Mouse (Mus musculus) megakaryocyte progenitor cell, adult 5-6 weeks (primary cell): ENCODE results near the gene Gm12253. TPM values are rescaled to one million over a fixed set of nuclear protein-coding genes. Genes with fewer than 3 reads are reported as not detected.

Source experiments
- ATAC-seq: replicated peaks from 2 replicates; pipeline ENCODE4 v1.8.0; 2016; ENCODE audit warnings: mild to moderate bottlenecking, moderate TSS enrichment, inconsistent platforms; ENCODE audit not compliant: poor library complexity
- total RNA-seq, 2 experiments: library from RNA; stranded (forward) in 1 of 2; stranded (reverse) in 1 of 2; fragments of 157-497, 149-512 nt in 1 of 2; fragments of 200-1000 nt in 1 of 2; gene quantifications; 2 replicates each; pipeline versions ENCODE4 v1.2.3 to v1.2.4; 2015 to 2017

Gene Gm12253
- total RNA-seq (2015) = not detected in 2 replicates
- total RNA-seq (2017) = not detected in 2 replicates

DNA sequence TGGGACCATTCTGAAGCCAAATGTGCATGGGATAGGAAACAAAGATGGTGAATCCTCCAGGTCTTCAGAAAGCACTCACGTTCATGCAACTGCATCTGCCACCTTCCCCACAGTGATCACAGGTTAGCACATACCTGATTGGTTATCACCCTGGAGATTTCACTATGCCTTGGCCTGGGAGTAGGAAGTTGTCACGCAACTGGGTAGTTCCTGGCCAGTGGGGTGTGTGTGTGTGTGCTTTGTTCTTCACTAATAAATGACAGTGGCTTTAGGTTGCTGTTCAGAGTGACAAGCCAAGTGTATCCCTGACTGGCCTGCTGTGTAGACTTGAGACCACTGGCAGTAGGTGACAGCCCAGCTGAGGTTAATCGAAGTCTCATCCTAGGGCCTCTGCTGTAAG, at the start of gene Gm12253:
Gene Gm12253 (plus strand): TSS at position 301 of the 400 bp plus-strand sequence.
- ATAC-seq = no peak

- ATAC-seq = no peak
Observed at GRCm38 (mm10) chr11:58399985-58400645, 32.2 kb upstream of the Gm12253 start.

DNA sequence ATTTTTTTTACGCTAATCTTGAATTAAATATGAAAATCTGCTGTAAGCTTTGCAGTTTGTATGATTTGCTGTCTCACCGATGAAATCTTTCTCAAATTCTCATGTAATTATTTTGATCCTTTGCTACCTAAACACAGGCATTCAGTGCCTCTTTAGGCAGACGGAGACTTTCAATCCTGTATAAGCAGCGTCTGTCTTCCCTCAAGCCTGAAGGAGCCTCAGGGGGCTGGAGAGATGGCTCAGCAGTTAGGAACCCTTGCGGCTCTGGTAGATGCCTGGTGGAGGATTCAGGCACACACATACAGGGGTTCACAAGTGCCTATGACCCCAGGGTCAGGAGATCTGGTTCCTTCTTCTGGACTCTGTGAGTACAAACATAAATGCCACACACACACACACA, 31.7 kb upstream of the Gm12253 start:
- ATAC-seq = no peak

DNA sequence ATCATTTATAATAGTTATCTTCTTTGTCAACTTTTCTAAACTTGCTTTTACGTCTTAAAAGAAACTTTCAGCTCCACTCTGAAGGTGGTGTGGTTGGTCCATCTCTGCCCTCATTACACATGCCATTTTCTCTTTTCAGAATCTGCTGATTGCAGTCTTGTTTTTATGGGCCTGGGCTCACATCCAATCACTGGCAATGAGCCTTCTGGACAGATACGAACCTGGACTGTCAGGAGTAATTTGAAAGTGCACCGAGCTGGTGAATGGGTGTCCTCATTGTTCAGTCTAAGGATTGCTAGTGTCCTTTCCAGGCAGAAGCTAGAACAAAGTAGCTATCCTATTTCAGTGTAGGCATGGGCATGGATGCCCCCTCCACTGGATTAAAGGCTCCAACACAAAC, 24.3 kb upstream of the Gm12253 start:
- no peak for ATAC-seq

- no peak for ATAC-seq
Observed at GRCm38 (mm10) chr11:58418336-58418735, 14.0 kb upstream of the Gm12253 start.

GRCm38 (mm10) chr11:58420815-58421214, 11.5 kb upstream of the Gm12253 start, which contains the start of gene 1810065E05Rik:
Gene 1810065E05Rik, plus strand, starts transcription at chr11:58421111.
- no peak for ATAC-seq

GRCm38 (mm10) chr11:58437866-58438265, 5.5 kb downstream of the Gm12253 start:
- ATAC-seq = no peak

GRCm38 (mm10) chr11:58452759-58453158, 20.4 kb downstream of the Gm12253 start, which contains the start of gene Lypd9:
Gene Lypd9, minus strand, starts transcription at chr11:58452923.
- no peak for ATAC-seq

DNA sequence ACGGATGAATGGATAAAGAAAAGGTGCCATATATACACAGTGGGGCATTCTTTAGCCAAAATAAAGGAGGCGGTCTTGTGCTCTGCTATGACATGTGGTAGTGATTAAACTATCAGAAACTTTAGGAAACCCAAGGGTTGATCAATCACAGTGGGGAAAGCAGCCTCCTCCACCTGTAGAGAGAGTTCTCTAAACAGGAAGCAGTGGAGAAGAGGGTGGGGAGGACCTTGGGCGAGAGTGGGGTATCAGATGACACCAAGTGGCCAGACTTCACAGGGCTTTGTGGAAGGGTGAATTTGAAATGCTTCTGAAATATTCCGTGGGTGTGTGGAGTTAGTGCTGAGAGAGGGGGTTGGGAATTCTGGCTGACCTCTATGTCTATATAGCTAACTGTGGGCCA, 21.2 kb downstream of the Gm12253 start:
- no peak for ATAC-seq

GRCm38 (mm10) chr11:58462170-58462569, 29.8 kb downstream of the Gm12253 start, which contains the start of gene Olfr30:
Gene Olfr30, minus strand, starts transcription at chr11:58462270.
- no peak for ATAC-seq

Other genes starting within 250 kb of the Gm12253 start
- 13.4 and 16.3 TPM in 2 replicates for gene Igtp, start 233.0 kb upstream of the Gm12253 start, total RNA-seq (2015)
- gene Igtp, start 233.0 kb upstream of the Gm12253 start, total RNA-seq (2017) = 8.6 and 9.6 TPM in 2 replicates
- 5.7 and 5.8 TPM in 2 replicates for gene Irgm2, start 232.9 kb upstream of the Gm12253 start, total RNA-seq (2015)
- gene Irgm2, start 232.9 kb upstream of the Gm12253 start, total RNA-seq (2017) = 3.9 and 7.1 TPM in 2 replicates
- 5.2 and 6.5 TPM in 2 replicates for gene 4930438A08Rik, start 157.8 kb upstream of the Gm12253 start, total RNA-seq (2015)
- gene 4930438A08Rik, start 157.8 kb upstream of the Gm12253 start, total RNA-seq (2017) = 6.4 and 13.3 TPM in 2 replicates
- 22.7 and 27.3 TPM in 2 replicates for gene Zfp692, start 125.5 kb upstream of the Gm12253 start, total RNA-seq (2015)
- gene Zfp692, start 125.5 kb upstream of the Gm12253 start, total RNA-seq (2017) = 33.0 and 36.8 TPM in 2 replicates
- gene Zfp672, start 102.2 kb upstream of the Gm12253 start, total RNA-seq (2015) = 31.0 and 31.6 TPM in 2 replicates
- 23.2 and 26.4 TPM in 2 replicates for gene Zfp672, start 102.2 kb upstream of the Gm12253 start, total RNA-seq (2017)
- gene Sh3bp5l, start 101.8 kb upstream of the Gm12253 start, total RNA-seq (2015) = 2.5 and 4.1 TPM in 2 replicates
- gene Sh3bp5l, start 101.8 kb upstream of the Gm12253 start, total RNA-seq (2017) = 12.8 and 31.6 TPM in 2 replicates
- not detected in 2 replicates for gene Lypd8, start 53.5 kb upstream of the Gm12253 start, total RNA-seq (2015)
- gene Lypd8, start 53.5 kb upstream of the Gm12253 start, total RNA-seq (2017) = not detected in 2 replicates
- not detected in 2 replicates for gene 1810065E05Rik, start 11.4 kb upstream of the Gm12253 start, total RNA-seq (2015)
- not detected in 2 replicates for gene 1810065E05Rik, start 11.4 kb upstream of the Gm12253 start, total RNA-seq (2017)
- not detected in 2 replicates for gene Lypd9, start 20.4 kb downstream of the Gm12253 start, total RNA-seq (2015)
- not detected in 2 replicates for gene Lypd9, start 20.4 kb downstream of the Gm12253 start, total RNA-seq (2017)
- not detected in 2 replicates for gene Olfr30, start 29.7 kb downstream of the Gm12253 start, total RNA-seq (2015)
- not detected in 2 replicates for gene Olfr30, start 29.7 kb downstream of the Gm12253 start, total RNA-seq (2017)
- gene Olfr332, start 60.0 kb downstream of the Gm12253 start, total RNA-seq (2015) = not detected in 2 replicates
- not detected in 2 replicates for gene Olfr332, start 60.0 kb downstream of the Gm12253 start, total RNA-seq (2017)
- gene Olfr331, start 70.0 kb downstream of the Gm12253 start, total RNA-seq (2015) = not detected in 2 replicates
- gene Olfr331, start 70.0 kb downstream of the Gm12253 start, total RNA-seq (2017) = not detected in 2 replicates
- not detected in 2 replicates for gene Olfr330, start 102.3 kb downstream of the Gm12253 start, total RNA-seq (2015)
- gene Olfr330, start 102.3 kb downstream of the Gm12253 start, total RNA-seq (2017) = not detected in 2 replicates
- not detected in 2 replicates for gene Olfr329-ps, start 113.9 kb downstream of the Gm12253 start, total RNA-seq (2015)
- not detected in 2 replicates for gene Olfr329-ps, start 113.9 kb downstream of the Gm12253 start, total RNA-seq (2017)
- not detected in 2 replicates for gene Olfr328, start 123.1 kb downstream of the Gm12253 start, total RNA-seq (2015)
- not detected in 2 replicates for gene Olfr328, start 123.1 kb downstream of the Gm12253 start, total RNA-seq (2017)
- gene Olfr224, start 138.0 kb downstream of the Gm12253 start, total RNA-seq (2015) = not detected in 2 replicates
- gene Olfr224, start 138.0 kb downstream of the Gm12253 start, total RNA-seq (2017) = not detected in 2 replicates
- gene Olfr325, start 145.2 kb downstream of the Gm12253 start, total RNA-seq (2015) = not detected in 2 replicates
- gene Olfr325, start 145.2 kb downstream of the Gm12253 start, total RNA-seq (2017) = not detected in 2 replicates
- not detected in 2 replicates for gene Olfr324, start 162.6 kb downstream of the Gm12253 start, total RNA-seq (2015)
- gene Olfr324, start 162.6 kb downstream of the Gm12253 start, total RNA-seq (2017) = not detected in 2 replicates
- gene 2210407C18Rik, start 183.5 kb downstream of the Gm12253 start, total RNA-seq (2015) = not detected in 2 replicates
- not detected in 2 replicates for gene 2210407C18Rik, start 183.5 kb downstream of the Gm12253 start, total RNA-seq (2017)
- not detected in 2 replicates for gene Olfr323, start 197.9 kb downstream of the Gm12253 start, total RNA-seq (2015)
- gene Olfr323, start 197.9 kb downstream of the Gm12253 start, total RNA-seq (2017) = not detected in 2 replicates
- gene Trim58, start 207.9 kb downstream of the Gm12253 start, total RNA-seq (2015) = 1.8 and 3.5 TPM in 2 replicates
- gene Trim58, start 207.9 kb downstream of the Gm12253 start, total RNA-seq (2017) = 0.27 and 1.2 TPM in 2 replicates
- gene Olfr322, start 226.2 kb downstream of the Gm12253 start, total RNA-seq (2015) = not detected in 2 replicates
- not detected in 2 replicates for gene Olfr322, start 226.2 kb downstream of the Gm12253 start, total RNA-seq (2017)
- not detected in 2 replicates for gene Olfr320, start 248.5 kb downstream of the Gm12253 start, total RNA-seq (2015)
- not detected in 2 replicates for gene Olfr320, start 248.5 kb downstream of the Gm12253 start, total RNA-seq (2017)